Mouse (Mus musculus): ENCODE results near the gene Map4k3. TPM values are rescaled to one million over a fixed set of nuclear protein-coding genes. Genes with fewer than 3 reads are reported as not detected.

The Map4k3 gene
- polyA plus RNA-seq, 1 experiment from 2014 or later, result 33.8 TPM

DNA sequence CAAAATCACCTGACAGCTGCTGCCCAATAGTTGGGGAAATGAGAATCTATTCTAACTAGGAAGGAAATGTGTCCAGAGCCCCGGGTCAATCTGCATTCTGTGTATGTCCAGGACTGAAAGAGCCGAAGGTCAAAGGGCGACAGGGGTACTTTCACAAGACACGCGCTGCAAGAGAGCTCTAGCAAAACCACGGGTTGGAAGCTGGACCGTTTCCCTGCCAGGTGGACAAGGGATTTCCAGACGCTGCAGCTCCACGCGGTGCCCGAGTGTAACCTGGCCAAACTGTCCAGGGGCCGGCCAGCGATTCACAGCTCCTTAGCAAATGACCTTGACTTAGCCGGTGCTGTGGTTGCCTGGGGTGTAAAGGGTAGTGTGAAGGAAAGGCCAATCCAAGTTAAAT lies 169.7 kb downstream of the Map4k3 start:
- no peak overlapping the region for H3K9ac ChIP-seq (ENCODE audit: low read depth, low read length)
- H3K27me3 ChIP-seq (replicated peaks; ENCODE audit: control insufficient read depth, insufficient read depth, low read length), result no peaks in the 10 kb centered on the region
- no peaks in the 10 kb centered on the region for H3K9me3 ChIP-seq (ENCODE audit: control insufficient read depth, low read length)
- H3K4me1 ChIP-seq (ENCODE audit: control insufficient read depth, insufficient read depth, low read length), result no peaks in the 10 kb centered on the region
- no peak for ATAC-seq (ENCODE audit: low read depth)
- no peak overlapping the region for H3K27ac ChIP-seq (replicated peaks; ENCODE audit: low read depth, low read length)
- DNase-seq (ENCODE audit: low spot score), result no peak
- H3K4me3 ChIP-seq (ENCODE audit: low read depth, low read length), result no peak overlapping the region
- no peaks in the 10 kb centered on the region for H3K36me3 ChIP-seq (ENCODE audit: control insufficient read depth, insufficient read depth, low read length)
- WGBS, result 59% methylated on average over 14 of the region's 14 CpGs
- H3K4me2 ChIP-seq (ENCODE audit: low read depth, low read length), result 0 out of 2 replicates have a peak overlapping the region, but pooled peaks have one; percentile 8

- Histone ChIP-seq H3K4me1 (ENCODE audit: control insufficient read depth, insufficient read depth, low read length) (no peaks in the 10 kb centered on the region), H3K36me3 (ENCODE audit: control insufficient read depth, insufficient read depth, low read length) (no peaks in the 10 kb centered on the region), H3K4me3 (ENCODE audit: low read depth, low read length) (no peak overlapping the region), H3K27me3 (replicated peaks; ENCODE audit: control insufficient read depth, insufficient read depth, low read length) (no peaks in the 10 kb centered on the region), H3K27ac (replicated peaks; ENCODE audit: low read depth, low read length) (no peak overlapping the region), H3K9me3 (ENCODE audit: control insufficient read depth, low read length) (no peaks in the 10 kb centered on the region), H3K4me2 (ENCODE audit: low read depth, low read length) (no peak overlapping the region), H3K9ac (ENCODE audit: low read depth, low read length) (no peak overlapping the region)
- ATAC-seq (ENCODE audit: low read depth) (no peak), DNase-seq (ENCODE audit: low spot score) (no peak)
- 93% methylated on average over 5 of the region's 5 CpGs for WGBS
These were observed 170.8 kb downstream of the Map4k3 start for GRCm38 (mm10) chr17:80557461-80557860.

- WGBS, result 3% methylated on average over 35 of the region's 35 CpGs
- no peaks in the 10 kb centered on the region for H3K4me1 ChIP-seq (ENCODE audit: control insufficient read depth, insufficient read depth, low read length)
- H3K27ac ChIP-seq (replicated peaks; ENCODE audit: low read depth, low read length), result peak overlapping the region; percentile 40; the same call in 1 of the 2 replicates
These were observed 174.7 kb downstream of the Map4k3 start for GRCm38 (mm10) chr17:80553318-80554270.

GRCm38 (mm10) chr17:80552653-80553052 lies 175.6 kb downstream of the Map4k3 start:
- Histone ChIP-seq H3K4me1 (ENCODE audit: control insufficient read depth, insufficient read depth, low read length) (no peaks in the 10 kb centered on the region), H3K9ac (ENCODE audit: low read depth, low read length) (no peak overlapping the region), H3K36me3 (ENCODE audit: control insufficient read depth, insufficient read depth, low read length) (no peaks in the 10 kb centered on the region), H3K4me2 (ENCODE audit: low read depth, low read length) (peak overlapping the region; percentile 65; the same call in 1 of the 2 replicates), H3K27ac (replicated peaks; ENCODE audit: low read depth, low read length) (no peak overlapping the region), H3K9me3 (ENCODE audit: control insufficient read depth, low read length) (no peaks in the 10 kb centered on the region), H3K27me3 (replicated peaks; ENCODE audit: control insufficient read depth, insufficient read depth, low read length) (no peaks in the 10 kb centered on the region), H3K4me3 (ENCODE audit: low read depth, low read length) (no peak overlapping the region)
- ATAC-seq (ENCODE audit: low read depth), result no peak
- no peak for DNase-seq (ENCODE audit: low spot score)
- WGBS, result 72% methylated on average over 4 of the region's 4 CpGs

More at GRCm38 (mm10) chr17:80553318-80554270, 174.7 kb downstream of the Map4k3 start:
- Histone ChIP-seq H3K27me3 (replicated peaks; ENCODE audit: control insufficient read depth, insufficient read depth, low read length) (no peaks in the 10 kb centered on the region), H3K36me3 (ENCODE audit: control insufficient read depth, insufficient read depth, low read length) (no peaks in the 10 kb centered on the region), H3K9me3 (ENCODE audit: control insufficient read depth, low read length) (no peaks in the 10 kb centered on the region), H3K4me2 (ENCODE audit: low read depth, low read length) (peak overlapping the region; percentile 65), H3K9ac (ENCODE audit: low read depth, low read length) (peak overlapping the region; percentile 65), H3K4me3 (ENCODE audit: low read depth, low read length) (peak overlapping the region; percentile 49)
- ATAC-seq (ENCODE audit: low read depth) (peak; percentile 93), DNase-seq (ENCODE audit: low spot score) (peak; percentile 95)

DNA sequence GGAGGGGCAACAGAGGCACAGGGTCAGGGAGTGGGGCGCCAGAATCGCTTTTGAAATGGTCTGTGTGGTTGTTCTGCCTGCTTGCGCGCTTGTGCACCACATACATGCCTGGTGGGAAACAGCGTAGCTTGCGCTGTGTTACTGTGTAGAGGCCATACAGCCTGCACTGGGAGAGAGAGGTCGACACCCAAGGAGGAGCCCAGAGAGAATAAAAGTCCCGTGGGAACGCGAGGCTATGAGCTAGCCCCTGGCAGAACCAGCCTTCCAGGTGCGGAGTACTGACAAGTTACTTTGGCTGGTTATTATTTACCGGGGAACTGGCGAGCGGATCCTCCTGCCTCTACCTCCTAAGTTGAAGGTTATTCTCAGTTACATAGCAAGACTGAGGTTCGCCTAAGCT lies 177.3 kb downstream of the Map4k3 start:
- no peak overlapping the region for H3K27ac ChIP-seq (replicated peaks; ENCODE audit: low read depth, low read length)
- 77% methylated on average over 15 of the region's 15 CpGs for WGBS
- no peaks in the 10 kb centered on the region for H3K4me1 ChIP-seq (ENCODE audit: control insufficient read depth, insufficient read depth, low read length)
- no peak overlapping the region for H3K4me2 ChIP-seq (ENCODE audit: low read depth, low read length)
- H3K27me3 ChIP-seq (replicated peaks; ENCODE audit: control insufficient read depth, insufficient read depth, low read length), result no peaks in the 10 kb centered on the region
- no peak overlapping the region for H3K9ac ChIP-seq (ENCODE audit: low read depth, low read length)
- no peaks in the 10 kb centered on the region for H3K36me3 ChIP-seq (ENCODE audit: control insufficient read depth, insufficient read depth, low read length)
- ATAC-seq (ENCODE audit: low read depth) (no peak), DNase-seq (ENCODE audit: low spot score) (no peak)
- no peak overlapping the region for H3K4me3 ChIP-seq (ENCODE audit: low read depth, low read length)
- H3K9me3 ChIP-seq (ENCODE audit: control insufficient read depth, low read length), result no peaks in the 10 kb centered on the region

DNA sequence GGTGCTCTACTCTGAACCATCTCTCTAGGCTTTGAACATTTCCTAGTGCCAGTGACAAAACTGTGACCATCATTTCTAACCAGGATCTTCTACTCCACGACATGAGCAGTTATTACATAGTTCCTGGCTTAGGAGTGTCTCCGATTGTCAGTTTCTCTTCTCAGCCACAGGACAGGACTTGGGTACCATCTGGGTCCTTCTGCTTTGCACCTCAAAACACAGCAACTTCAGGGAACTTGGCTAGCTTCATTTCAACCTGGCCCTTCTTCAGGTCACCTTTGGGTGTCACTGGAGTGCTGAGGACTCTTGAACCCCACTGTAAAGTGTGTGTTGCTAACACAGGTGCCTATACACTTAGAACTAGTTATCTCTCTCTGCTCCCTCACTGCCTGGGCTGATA lies 181.4 kb downstream of the Map4k3 start:
- Histone ChIP-seq H3K4me2 (ENCODE audit: low read depth, low read length) (no peak overlapping the region), H3K36me3 (ENCODE audit: control insufficient read depth, insufficient read depth, low read length) (no peaks in the 10 kb centered on the region), H3K4me1 (ENCODE audit: control insufficient read depth, insufficient read depth, low read length) (no peaks in the 10 kb centered on the region), H3K27ac (replicated peaks; ENCODE audit: low read depth, low read length) (no peak overlapping the region), H3K4me3 (ENCODE audit: low read depth, low read length) (no peak overlapping the region), H3K27me3 (replicated peaks; ENCODE audit: control insufficient read depth, insufficient read depth, low read length) (no peaks in the 10 kb centered on the region), H3K9me3 (ENCODE audit: control insufficient read depth, low read length) (no peaks in the 10 kb centered on the region), H3K9ac (ENCODE audit: low read depth, low read length) (no peak overlapping the region)
- no peak for DNase-seq (ENCODE audit: low spot score)
- no peak for ATAC-seq (ENCODE audit: low read depth)
- WGBS, result 83% methylated on average over 2 of the region's 2 CpGs

DNA sequence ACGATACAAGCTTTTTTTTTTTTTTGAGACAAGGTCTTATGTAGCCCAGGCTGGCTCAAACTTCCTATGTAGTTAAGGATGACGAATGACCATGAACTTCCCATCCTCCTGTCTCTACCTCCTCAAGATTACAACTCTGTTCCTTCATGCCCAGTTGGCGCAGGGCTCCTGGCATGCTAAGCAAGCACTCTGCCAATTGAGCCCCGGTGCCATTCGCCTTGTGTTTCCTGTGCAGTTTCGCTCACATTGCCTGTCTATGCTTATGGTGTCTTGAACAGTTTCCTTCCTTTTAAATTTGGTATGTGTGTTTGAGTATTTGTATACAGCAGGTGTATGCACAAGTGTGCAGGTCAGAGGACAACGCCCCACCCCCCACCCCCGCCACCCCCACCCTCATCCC lies 182.1 kb downstream of the Map4k3 start:
- no peaks in the 10 kb centered on the region for H3K27me3 ChIP-seq (replicated peaks; ENCODE audit: control insufficient read depth, insufficient read depth, low read length)
- H3K4me2 ChIP-seq (ENCODE audit: low read depth, low read length), result no peak overlapping the region
- WGBS, result 89% methylated on average over 8 of the region's 8 CpGs
- no peak for DNase-seq (ENCODE audit: low spot score)
- H3K36me3 ChIP-seq (ENCODE audit: control insufficient read depth, insufficient read depth, low read length), result no peaks in the 10 kb centered on the region
- no peak overlapping the region for H3K9ac ChIP-seq (ENCODE audit: low read depth, low read length)
- no peak overlapping the region for H3K4me3 ChIP-seq (ENCODE audit: low read depth, low read length)
- no peak for ATAC-seq (ENCODE audit: low read depth)
- no peaks in the 10 kb centered on the region for H3K9me3 ChIP-seq (ENCODE audit: control insufficient read depth, low read length)
- no peaks in the 10 kb centered on the region for H3K4me1 ChIP-seq (ENCODE audit: control insufficient read depth, insufficient read depth, low read length)
- H3K27ac ChIP-seq (replicated peaks; ENCODE audit: low read depth, low read length), result no peak overlapping the region

DNA sequence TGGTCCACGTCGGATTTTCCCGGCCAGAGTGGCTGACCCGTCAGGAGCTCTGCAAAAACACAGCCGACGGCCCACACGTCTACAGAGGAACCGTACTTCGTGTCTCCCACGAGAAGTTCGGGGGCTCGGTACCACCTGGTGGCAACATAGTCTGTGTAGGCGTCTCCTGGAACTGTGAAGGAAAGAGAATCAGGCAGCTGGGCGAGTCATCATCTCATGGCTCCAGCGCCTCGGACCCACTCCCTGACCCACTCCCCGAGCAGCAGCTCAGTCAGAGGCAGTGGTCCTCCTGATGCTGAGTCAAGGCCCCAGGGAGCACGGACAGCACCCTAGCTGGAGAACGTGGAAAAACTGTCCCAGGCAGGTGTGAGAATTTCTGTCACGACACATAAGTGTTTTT lies 184.6 kb downstream of the Map4k3 start:
- ATAC-seq (ENCODE audit: low read depth) (no peak), DNase-seq (ENCODE audit: low spot score) (no peak)
- Histone ChIP-seq H3K36me3 (ENCODE audit: control insufficient read depth, insufficient read depth, low read length) (no peaks in the 10 kb centered on the region), H3K4me1 (ENCODE audit: control insufficient read depth, insufficient read depth, low read length) (no peaks in the 10 kb centered on the region), H3K27me3 (replicated peaks; ENCODE audit: control insufficient read depth, insufficient read depth, low read length) (no peaks in the 10 kb centered on the region), H3K27ac (replicated peaks; ENCODE audit: low read depth, low read length) (no peak overlapping the region), H3K9me3 (ENCODE audit: control insufficient read depth, low read length) (no peaks in the 10 kb centered on the region), H3K9ac (ENCODE audit: low read depth, low read length) (no peak overlapping the region), H3K4me2 (ENCODE audit: low read depth, low read length) (no peak overlapping the region), H3K4me3 (ENCODE audit: low read depth, low read length) (no peak overlapping the region)
- WGBS, result 87% methylated on average over 20 of the region's 20 CpGs

DNA sequence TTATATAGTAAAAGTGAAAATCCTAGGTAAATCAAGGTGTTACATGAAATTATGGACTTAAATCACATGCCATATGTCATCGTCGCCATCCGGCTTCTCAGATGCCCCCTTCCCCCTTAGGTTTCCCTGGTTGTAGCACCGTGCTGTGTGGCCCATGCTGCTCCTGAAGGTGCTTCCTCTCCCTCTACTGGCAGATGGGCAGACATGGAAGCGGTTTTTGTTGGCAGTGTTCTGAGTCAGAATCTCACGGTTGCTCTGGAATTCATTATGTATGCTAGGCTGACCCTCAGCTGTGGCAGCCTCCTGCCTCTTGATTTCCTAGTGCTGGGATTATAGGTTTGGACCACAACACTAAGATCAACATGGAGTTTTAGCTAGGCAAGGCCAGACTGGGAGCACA lies 191.1 kb downstream of the Map4k3 start:
- no peaks in the 10 kb centered on the region for H3K9me3 ChIP-seq (ENCODE audit: control insufficient read depth, low read length)
- H3K4me3 ChIP-seq (ENCODE audit: low read depth, low read length), result no peak overlapping the region
- DNase-seq (ENCODE audit: low spot score) (no peak), ATAC-seq (ENCODE audit: low read depth) (no peak)
- H3K9ac ChIP-seq (ENCODE audit: low read depth, low read length), result no peak overlapping the region
- no peak overlapping the region for H3K4me2 ChIP-seq (ENCODE audit: low read depth, low read length)
- H3K27me3 ChIP-seq (replicated peaks; ENCODE audit: control insufficient read depth, insufficient read depth, low read length), result no peaks in the 10 kb centered on the region
- H3K36me3 ChIP-seq (ENCODE audit: control insufficient read depth, insufficient read depth, low read length), result no peaks in the 10 kb centered on the region
- 59% methylated on average over 6 of the region's 6 CpGs for WGBS
- H3K27ac ChIP-seq (replicated peaks; ENCODE audit: low read depth, low read length), result no peak overlapping the region
- H3K4me1 ChIP-seq (ENCODE audit: control insufficient read depth, insufficient read depth, low read length), result no peaks in the 10 kb centered on the region
